In the genomic region with DNA sequence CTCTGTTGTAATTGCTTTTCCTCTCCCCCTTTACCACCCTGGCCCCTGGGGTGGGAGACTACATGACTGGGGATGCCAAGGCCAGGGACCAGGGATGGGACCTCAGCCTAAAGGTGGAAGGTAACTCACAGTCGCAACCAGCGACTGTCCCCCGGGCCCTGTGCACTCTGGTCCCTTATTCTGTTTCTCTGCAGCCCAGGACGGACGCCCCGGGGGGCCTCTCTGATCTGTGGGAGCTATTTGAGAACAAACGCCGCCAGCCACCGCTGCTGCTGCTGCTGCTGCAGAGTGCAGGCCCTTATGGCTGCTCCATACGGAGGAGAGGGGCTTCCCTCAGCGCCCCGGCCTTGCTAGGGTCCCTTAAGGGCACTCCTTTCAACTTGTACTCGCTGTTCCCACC, we compare ENCODE assay signal across 11 mouse cellular contexts. TPM values are rescaled to one million over a fixed set of nuclear protein-coding genes. Genes with fewer than 3 reads are reported as not detected.
A peak's percentile ranks its signal among the peaks of the same experiment; 100 is the strongest.
DNase-seq lines count a peak whose midpoint lies in the region; ATAC-seq lines count a peak whose summit lies in the region.
"Had no signal": no experiment of that assay in that cellular context is flagged by ENCODE, and none has a peak within 500 bp of the region (broad histone marks: within the 10 kb centered on the region; RNA-seq: fewer than 3 reads in every experiment).

No protein-coding gene starts in this region.

- H3K27ac ChIP-seq in heart, embryonic 15.5 days, result no peak overlapping the region
- H3K27ac ChIP-seq in embryonic facial prominence, embryonic 13.5 days, result no peak overlapping the region
- H3K27ac ChIP-seq in hindbrain, embryonic 16.5 days (ENCODE audit: low read depth, low read length), result no peak overlapping the region

- DNase-seq in heart, adult 9 months (ENCODE audit: low spot score in 2 of 2), result no peak
- peak; percentile 44 for DNase-seq in neural tube, embryonic 10.5 days (ENCODE audit: extremely low spot score, low spot score)
- DNase-seq in left cerebral cortex, postnatal 14 days (ENCODE audit: low spot score in 2 of 2), result no peak
- no peak for DNase-seq in thymus, postnatal 14 days
- DNase-seq: layer of hippocampus, adult 9-11 months had no signal

- 0 out of 2 replicates have a peak overlapping the region, but pooled peaks have one; percentile 3 for H3K4me3 ChIP-seq in heart, embryonic 15.5 days
- H3K4me3 ChIP-seq in embryonic facial prominence, embryonic 13.5 days, result peak overlapping the region; percentile 25; the same call in 1 of the 2 replicates
- no peak overlapping the region for H3K4me3 ChIP-seq in hindbrain, embryonic 16.5 days (ENCODE audit: low read length)

- WGBS in heart, embryonic 15.5 days, result 2% methylated on average over 13 of the region's 13 CpGs
- 3% methylated on average over 13 of the region's 13 CpGs for WGBS in embryonic facial prominence, embryonic 13.5 days
- under 1% methylated on average over 13 of the region's 13 CpGs for WGBS in hindbrain, embryonic 16.5 days

- H3K4me1 ChIP-seq in heart, embryonic 15.5 days (replicated peaks), result peaks cover 20% of the 10 kb centered on the region
- H3K4me1 ChIP-seq in embryonic facial prominence, embryonic 13.5 days, result peaks cover 31% of the 10 kb centered on the region
- H3K4me1 ChIP-seq in hindbrain, embryonic 16.5 days (ENCODE audit: control insufficient read depth, insufficient read depth, low read depth, low read length), result peaks cover 8% of the 10 kb centered on the region

- no peaks in the 10 kb centered on the region for H3K36me3 ChIP-seq in heart, embryonic 15.5 days
- no peaks in the 10 kb centered on the region for H3K36me3 ChIP-seq in embryonic facial prominence, embryonic 13.5 days
- no peaks in the 10 kb centered on the region for H3K36me3 ChIP-seq in hindbrain, embryonic 16.5 days (ENCODE audit: control insufficient read depth, insufficient read depth, low read length)

- intact Hi-C loops in left cerebral cortex, postnatal 14 days (cut with DNase I), result loop anchor here (10.0 kb wide), 1 partner anchor 184 kb away; no protein-coding TSS in a partner anchor

- no peaks in the 10 kb centered on the region for H3K9me3 ChIP-seq in heart, embryonic 15.5 days (replicated peaks)
- H3K9me3 ChIP-seq in embryonic facial prominence, embryonic 13.5 days, result no peaks in the 10 kb centered on the region
- no peaks in the 10 kb centered on the region for H3K9me3 ChIP-seq in hindbrain, embryonic 16.5 days (ENCODE audit: control insufficient read depth, low read length)

- no peak overlapping the region for H3K4me2 ChIP-seq in heart, embryonic 15.5 days
- peak overlapping the region; percentile 50 for H3K4me2 ChIP-seq in embryonic facial prominence, embryonic 13.5 days
- 0 out of 2 replicates have a peak overlapping the region, but pooled peaks have one; percentile 1 for H3K4me2 ChIP-seq in hindbrain, embryonic 16.5 days (ENCODE audit: low read length)

- H3K9ac ChIP-seq in heart, embryonic 15.5 days, result no peak overlapping the region
- peak overlapping the region; percentile 41 for H3K9ac ChIP-seq in embryonic facial prominence, embryonic 13.5 days
- no peak overlapping the region for H3K9ac ChIP-seq in hindbrain, embryonic 16.5 days (ENCODE audit: low read depth, low read length)

- peaks cover 92% of the 10 kb centered on the region for H3K27me3 ChIP-seq in heart, embryonic 15.5 days
- H3K27me3 ChIP-seq in embryonic facial prominence, embryonic 13.5 days, result peaks cover 81% of the 10 kb centered on the region
- H3K27me3 ChIP-seq in hindbrain, embryonic 16.5 days (replicated peaks; ENCODE audit: control insufficient read depth, insufficient read depth, low read length), result peaks cover 54% of the 10 kb centered on the region

- ATAC-seq in heart, embryonic 15.5 days (replicated peaks; ENCODE audit: insufficient number of reproducible peaks, insufficient read depth, low FRiP score, low read depth), result no peak
- no peak for ATAC-seq in embryonic facial prominence, embryonic 13.5 days (ENCODE audit: insufficient number of reproducible peaks, insufficient read depth, low FRiP score, low TSS enrichment, low read depth)
- no peak for ATAC-seq in hindbrain, embryonic 16.5 days
- ATAC-seq in granulocyte monocyte progenitor cell, adult 5-6 weeks (replicated peaks; ENCODE audit: poor library complexity, severe bottlenecking), result no peak

RNA-seq across cellular contexts. Expression of a gene that starts 12.7 kb away (rescaled TPM):
- polyA plus RNA-seq in heart, embryonic 15.5 days (2015; fragmentation: Nextera tagmentation; extraction: Ambion mirVana), result not detected in 2 replicates
- 23.8 and 24.7 TPM in 2 replicates for polyA plus RNA-seq in embryonic facial prominence, embryonic 13.5 days (2015; fragmentation: Nextera tagmentation; extraction: Ambion mirVana)
- polyA plus RNA-seq in hindbrain, embryonic 16.5 days (2015; fragmentation: Nextera tagmentation; extraction: Ambion mirVana), result 0.95 TPM in 1 of 2 replicates, not detected in the other
- 10 to 100 TPM; 10.6 to 10.9 TPM for total RNA-seq in left cerebral cortex, postnatal 14 days (2021)
- total RNA-seq in granulocyte monocyte progenitor cell, adult 5-6 weeks (2014; fragmentation: Nextera tagmentation), result not detected in 2 replicates
- total RNA-seq in granulocyte monocyte progenitor cell, adult 5-6 weeks (2017), result not detected in 2 replicates
- total RNA-seq: hematopoietic stem cell, adult 5-6 weeks had no signal
- polyA plus RNA-seq: liver, embryonic 16.5 days had no signal

Comparison
In these comparisons a context has a peak if more than half of its experiments do, and no peak if none do; other contexts are left out.
1. RNA of a gene that starts 12.7 kb away (polyA plus RNA-seq): 23.8 to 24.7 TPM in embryonic facial prominence, embryonic 13.5 days; 0.95 TPM in hindbrain, embryonic 16.5 days and not detected in heart, embryonic 15.5 days; every median in the first group is over 10 times any median in the second.